Mouse (Mus musculus) ES-Bruce4 (cell line): ENCODE data around the gene Mycl.

Source experiments
- CTCF ChIP-seq: IDR thresholded peaks from one replicate; pipeline ENCODE4 v1.8.1; 2011; ENCODE audit warnings: low read depth, low read length
- EP300 ChIP-seq: IDR thresholded peaks from 2 replicates; pipeline ENCODE4 v1.6.1; 2011; ENCODE audit warnings: low read depth, low read length; ENCODE audit not compliant: insufficient read depth
- POLR2A ChIP-seq: IDR thresholded peaks from one replicate; pipeline ENCODE4 v1.8.1; 2011; ENCODE audit warnings: low read length; ENCODE audit not compliant: insufficient read depth

GRCm38 (mm10) chr4:123000617-123001342 lies 5.3 kb downstream of the Mycl start:
- TF ChIP-seq POLR2A = no peak
- no peak for TF ChIP-seq CTCF
- no peak for TF ChIP-seq EP300
